Mouse (Mus musculus): ENCODE data around the gene Gadd45b. TPM values are rescaled to one million over a fixed set of nuclear protein-coding genes. Genes with fewer than 3 reads are reported as not detected.

Gadd45b gene
- total RNA-seq, 2 experiments from 2014 or later = 3.2 to 10.6 TPM

GRCm38 (mm10) chr10:80904709-80905108 lies 25.2 kb upstream of the Gadd45b start:
- no peak for ATAC-seq (replicated peaks; ENCODE audit: low FRiP score, poor library complexity, severe bottlenecking)

GRCm38 (mm10) chr10:80909375-80910162 lies 20.3 kb upstream of the Gadd45b start:
- no peak for ATAC-seq (replicated peaks; ENCODE audit: low FRiP score, poor library complexity, severe bottlenecking)

GRCm38 (mm10) chr10:80911354-80911753 lies 18.5 kb upstream of the Gadd45b start:
- no peak for ATAC-seq (replicated peaks; ENCODE audit: low FRiP score, poor library complexity, severe bottlenecking)

GRCm38 (mm10) chr10:80911891-80912290 lies 18.0 kb upstream of the Gadd45b start:
- no peak for ATAC-seq (replicated peaks; ENCODE audit: low FRiP score, poor library complexity, severe bottlenecking)

- ATAC-seq (replicated peaks; ENCODE audit: low FRiP score, poor library complexity, severe bottlenecking) = no peak
These were observed 16.4 kb upstream of the Gadd45b start for GRCm38 (mm10) chr10:80913364-80914011.

- no peak for ATAC-seq (replicated peaks; ENCODE audit: low FRiP score, poor library complexity, severe bottlenecking)
These were observed 15.6 kb upstream of the Gadd45b start for GRCm38 (mm10) chr10:80914253-80914656.

GRCm38 (mm10) chr10:80915260-80915659 lies 14.6 kb upstream of the Gadd45b start:
- ATAC-seq (replicated peaks; ENCODE audit: low FRiP score, poor library complexity, severe bottlenecking) = no peak

- ATAC-seq (replicated peaks; ENCODE audit: low FRiP score, poor library complexity, severe bottlenecking) = no peak
These were observed 14.1 kb upstream of the Gadd45b start for GRCm38 (mm10) chr10:80915736-80916135.

- ATAC-seq (replicated peaks; ENCODE audit: low FRiP score, poor library complexity, severe bottlenecking) = no peak
These were observed 12.5 kb upstream of the Gadd45b start for GRCm38 (mm10) chr10:80917336-80917778.

GRCm38 (mm10) chr10:80917779-80918434 lies 12.0 kb upstream of the Gadd45b start, which contains the start of gene Lmnb2:
Gene Lmnb2 (minus strand): TSS chr10:80918245.
- ATAC-seq (replicated peaks; ENCODE audit: low FRiP score, poor library complexity, severe bottlenecking) = no peak

GRCm38 (mm10) chr10:80921923-80922322 lies 8.0 kb upstream of the Gadd45b start:
- ATAC-seq (replicated peaks; ENCODE audit: low FRiP score, poor library complexity, severe bottlenecking) = no peak

- no peak for ATAC-seq (replicated peaks; ENCODE audit: low FRiP score, poor library complexity, severe bottlenecking)
These were observed 4.4 kb upstream of the Gadd45b start for GRCm38 (mm10) chr10:80925472-80925871.

GRCm38 (mm10) chr10:80928586-80929298 lies 1.1 kb upstream of the Gadd45b start:
- ATAC-seq (replicated peaks; ENCODE audit: low FRiP score, poor library complexity, severe bottlenecking) = peak; percentile 40; the same call in 1 of the 2 replicates

- 0 out of 2 replicates have a peak, but pooled peaks have one; percentile 7 for ATAC-seq (replicated peaks; ENCODE audit: low FRiP score, poor library complexity, severe bottlenecking)
These were observed 684 bp downstream of the Gadd45b start for GRCm38 (mm10) chr10:80930361-80931152.

- ATAC-seq (replicated peaks; ENCODE audit: low FRiP score, poor library complexity, severe bottlenecking) = no peak
These were observed 1.3 kb downstream of the Gadd45b start for GRCm38 (mm10) chr10:80931153-80931671.

- no peak for ATAC-seq (replicated peaks; ENCODE audit: low FRiP score, poor library complexity, severe bottlenecking)
These were observed 1.8 kb downstream of the Gadd45b start for GRCm38 (mm10) chr10:80931695-80932094.

- ATAC-seq (replicated peaks; ENCODE audit: low FRiP score, poor library complexity, severe bottlenecking) = no peak
These were observed 2.3 kb downstream of the Gadd45b start for GRCm38 (mm10) chr10:80932206-80932605.

GRCm38 (mm10) chr10:80932700-80933420 lies 3.0 kb downstream of the Gadd45b start:
- ATAC-seq (replicated peaks; ENCODE audit: low FRiP score, poor library complexity, severe bottlenecking) = no peak

All from erythroblast, adult 5-6 weeks (primary cell).